Mouse (Mus musculus): ENCODE results near the gene Ahrr.

The Ahrr gene

GRCm38 (mm10) chr13:74237574-74237973 is 54.6 kb downstream of the Ahrr start:
- no peak for DNase-seq

- no peak for DNase-seq
Observed at GRCm38 (mm10) chr13:74220659-74221058, 71.5 kb downstream of the Ahrr start.

GRCm38 (mm10) chr13:74218441-74218840 is 73.7 kb downstream of the Ahrr start:
- no peak for DNase-seq

- DNase-seq, result no peak
Observed at GRCm38 (mm10) chr13:74208986-74209345, 83.2 kb downstream of the Ahrr start.

DNA sequence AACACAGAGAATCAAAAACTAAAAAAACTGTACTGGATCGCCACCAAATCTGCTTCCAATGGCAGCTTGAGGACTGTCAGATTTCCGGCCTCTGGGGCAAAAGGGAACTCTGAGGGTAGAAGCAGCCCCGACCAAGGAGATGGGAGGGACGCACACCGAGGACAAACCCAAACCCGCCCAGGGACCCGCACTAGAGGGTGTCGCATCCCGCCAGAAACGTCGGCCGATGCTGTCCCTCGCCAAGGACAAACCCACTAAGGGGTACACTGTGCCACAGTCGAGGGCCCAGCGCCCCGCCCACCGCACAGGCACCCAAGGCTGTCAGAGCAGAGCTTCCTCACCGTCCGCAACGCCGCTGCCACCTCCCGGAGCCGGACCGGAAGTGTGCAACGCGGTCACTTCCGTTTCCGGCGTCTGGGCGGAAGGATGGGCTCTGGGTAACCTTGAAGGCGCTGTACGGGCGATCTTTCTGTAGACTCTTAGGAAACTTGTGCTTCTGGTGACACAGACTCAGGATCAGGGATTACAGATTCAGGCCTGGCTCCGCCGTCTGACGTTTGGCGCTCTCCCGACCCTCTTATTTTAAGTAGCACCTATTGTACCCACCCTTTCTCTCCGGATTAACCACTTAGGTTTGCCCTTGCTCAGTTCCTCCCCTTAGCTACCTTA is 83.7 kb downstream of the Ahrr start, which contains the start of gene Exoc3:
Gene Exoc3 (minus strand): TSS at position 416 of the 669 bp plus-strand sequence.
- DNase-seq, result peak; percentile 92

DNA sequence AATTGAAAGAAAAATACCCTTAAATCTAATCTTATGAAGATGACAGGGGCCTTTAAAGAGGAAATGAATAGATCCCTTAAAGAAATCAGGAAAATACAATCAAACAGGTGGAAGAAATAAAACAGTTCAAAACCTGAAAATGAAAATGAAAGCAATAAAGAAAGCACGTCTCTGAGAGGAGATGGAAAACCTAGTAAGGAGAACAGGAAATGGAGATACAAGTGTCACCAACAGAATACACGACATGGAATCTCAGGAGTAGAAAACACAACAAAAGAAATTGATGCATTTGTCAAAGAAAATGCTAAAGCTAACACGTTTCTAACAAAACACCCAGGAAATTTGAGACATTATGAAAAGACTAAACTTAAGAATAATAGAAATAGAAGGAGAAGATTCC is 95.7 kb downstream of the Ahrr start:
- DNase-seq, result no peak

GRCm38 (mm10) chr13:74192613-74193012 is 99.5 kb downstream of the Ahrr start:
- DNase-seq, result no peak

DNA sequence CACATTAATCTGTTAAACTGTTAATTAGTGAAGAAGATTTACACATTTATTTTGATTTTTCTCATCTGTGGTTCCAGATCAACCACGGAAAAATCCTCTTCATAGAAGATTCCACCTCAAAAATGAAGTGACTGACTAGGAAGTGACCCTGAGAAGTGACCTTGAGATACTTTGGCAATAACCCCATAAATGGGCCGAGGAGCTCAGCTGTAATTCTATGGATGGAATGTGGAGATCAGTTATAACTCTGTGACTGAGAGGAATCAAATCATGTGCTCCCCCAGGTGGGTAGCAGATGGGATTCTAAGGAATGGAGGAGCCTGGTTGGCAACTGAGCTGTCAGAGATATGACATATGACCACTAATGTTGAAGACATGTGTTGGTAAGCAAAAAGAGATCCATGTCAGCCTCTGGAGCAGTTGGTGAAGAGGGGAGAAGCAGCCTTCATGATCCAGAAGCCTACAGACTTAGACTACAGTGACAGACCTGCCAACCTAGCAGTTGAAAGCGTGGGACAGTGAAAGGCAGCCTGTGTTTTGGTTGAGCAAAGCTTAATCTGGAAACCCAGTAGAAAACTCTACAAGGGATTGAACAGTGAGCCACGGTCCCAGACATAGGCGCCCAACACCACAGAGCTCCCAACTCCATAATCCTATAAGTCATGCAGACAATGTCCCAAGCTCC is 109.0 kb downstream of the Ahrr start:
- DNase-seq, result no peak

- no peak for DNase-seq
Observed at GRCm38 (mm10) chr13:74172036-74172435, 120.1 kb downstream of the Ahrr start.

- no peak for DNase-seq
Observed at GRCm38 (mm10) chr13:74169446-74170164, 122.5 kb downstream of the Ahrr start.

GRCm38 (mm10) chr13:74167492-74167891 is 124.6 kb downstream of the Ahrr start:
- no peak for DNase-seq

DNA sequence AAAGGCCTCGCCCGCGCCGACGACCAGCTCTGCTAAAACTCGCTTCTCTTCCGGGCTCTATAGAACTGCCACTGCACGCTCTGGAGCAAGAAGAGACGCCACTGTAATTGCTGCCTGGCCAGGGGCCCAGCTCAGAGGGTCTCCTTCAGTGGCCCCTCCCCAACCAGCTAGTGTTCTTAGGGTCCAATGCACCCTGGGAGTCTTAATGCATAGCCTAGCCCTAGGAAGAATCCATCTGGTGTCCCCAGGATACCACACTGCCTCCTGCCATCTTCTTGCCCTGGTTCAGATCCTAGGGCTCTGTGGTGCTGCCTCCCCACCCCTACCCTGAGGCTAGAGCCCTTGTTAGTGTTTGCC is 125.1 kb downstream of the Ahrr start:
- DNase-seq, result no peak

GRCm38 (mm10) chr13:74166348-74167056 is 125.6 kb downstream of the Ahrr start:
- peak; percentile 40 for DNase-seq
